Mouse (Mus musculus) cerebellum, adult 9-10 months (tissue): ENCODE data around the gene Mum1.
A peak's percentile ranks its signal among the peaks of the same experiment; 100 is the strongest.
"Not testable (repeated sequence)": the region's sequence is repeated elsewhere in the genome, so short reads cannot be mapped to it uniquely, and the experiment has no call there.

Experiments used
- DNase-seq: peaks from one replicate; pipeline ENCODE4 v3.0.0; 2022

Mum1 gene

DNA sequence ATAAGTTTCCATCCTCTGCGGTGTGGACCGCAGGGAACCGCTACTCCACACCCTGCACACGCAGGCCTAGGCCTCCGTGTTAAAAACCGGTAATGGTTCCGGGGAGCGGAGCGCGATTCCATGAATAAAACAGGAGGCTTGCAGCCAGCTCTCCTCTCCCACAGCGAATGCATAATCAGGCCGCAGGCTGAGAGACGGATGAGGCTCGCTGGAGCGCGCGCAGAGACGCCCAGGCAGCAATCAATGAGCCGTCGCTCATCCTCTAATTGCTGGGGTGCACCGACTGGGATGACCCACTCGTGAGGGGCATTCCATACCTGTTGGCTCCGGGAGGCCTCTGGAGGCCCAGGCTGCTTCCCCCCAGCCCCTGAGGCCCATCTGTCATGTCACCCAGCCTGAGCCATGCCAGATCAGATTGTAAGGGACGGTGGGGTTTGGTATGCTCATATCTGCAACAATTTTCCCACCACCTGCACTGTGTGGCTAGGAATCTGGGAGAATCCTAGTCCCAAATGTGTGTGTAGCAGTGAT lies 17.3 kb upstream of the Mum1 start:
- no peak for DNase-seq

DNA sequence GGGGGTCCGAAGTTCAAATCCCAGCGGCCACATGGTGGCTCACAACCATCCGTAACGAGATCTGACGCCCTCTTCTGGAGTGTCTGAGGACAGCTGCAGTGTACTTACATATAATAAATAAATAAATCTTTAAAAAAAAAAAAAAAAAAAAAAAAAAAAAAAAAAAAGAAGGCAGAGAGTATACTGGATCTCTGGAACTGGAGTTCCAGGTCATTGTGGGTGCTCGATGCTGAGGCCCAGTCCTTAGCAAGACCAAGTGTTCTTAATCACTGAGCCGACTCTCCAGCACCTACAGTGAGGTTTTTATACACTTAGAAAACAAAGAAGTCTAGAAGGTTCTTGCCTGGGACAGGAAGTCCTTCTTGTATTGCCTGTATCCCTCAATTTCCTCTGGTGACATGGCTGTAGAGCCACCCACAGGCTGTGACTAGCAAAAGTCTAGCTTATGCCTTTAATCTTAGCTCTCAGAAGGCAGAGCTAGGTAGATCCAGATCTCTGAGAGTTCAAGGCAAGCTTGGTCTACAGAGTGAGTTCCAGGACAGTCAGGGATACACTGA lies 14.6 kb upstream of the Mum1 start:
- DNase-seq, result not testable (repeated sequence)

DNA sequence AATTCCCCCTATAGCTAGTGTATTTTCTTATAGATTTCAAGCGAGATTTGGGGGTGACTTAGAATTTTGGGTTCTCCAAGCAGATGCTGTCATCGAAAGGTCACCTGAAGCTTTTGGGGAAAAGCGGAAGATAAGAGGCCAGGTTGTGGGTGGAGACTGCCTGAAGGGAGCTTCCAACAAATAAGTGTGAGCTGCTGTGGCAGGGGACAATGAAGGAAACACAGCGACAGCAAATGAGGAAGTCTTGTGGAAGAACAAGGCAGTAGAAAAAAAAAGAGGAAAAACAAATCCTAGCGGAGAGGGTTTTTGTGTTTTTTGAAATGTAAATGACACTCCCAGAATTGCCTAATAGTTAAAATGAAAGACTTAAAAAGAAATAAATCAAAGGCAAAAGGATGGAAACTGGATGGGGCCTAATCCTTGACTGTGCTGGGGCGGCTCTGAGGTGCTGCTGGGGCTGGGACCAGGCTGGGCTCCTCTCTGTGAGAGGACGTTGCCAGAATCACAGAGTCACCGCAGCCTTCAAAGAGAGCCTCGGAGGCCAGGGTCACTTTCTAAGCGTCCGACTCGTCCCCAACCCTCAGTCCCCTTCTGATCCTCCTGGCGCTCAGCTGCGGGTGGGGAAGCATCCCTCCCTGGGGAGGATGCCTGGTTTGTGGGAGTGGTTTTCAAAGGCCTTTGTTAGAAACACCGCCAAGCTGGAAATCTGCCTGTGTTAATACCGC lies 11.0 kb upstream of the Mum1 start:
- DNase-seq, result no peak

DNA sequence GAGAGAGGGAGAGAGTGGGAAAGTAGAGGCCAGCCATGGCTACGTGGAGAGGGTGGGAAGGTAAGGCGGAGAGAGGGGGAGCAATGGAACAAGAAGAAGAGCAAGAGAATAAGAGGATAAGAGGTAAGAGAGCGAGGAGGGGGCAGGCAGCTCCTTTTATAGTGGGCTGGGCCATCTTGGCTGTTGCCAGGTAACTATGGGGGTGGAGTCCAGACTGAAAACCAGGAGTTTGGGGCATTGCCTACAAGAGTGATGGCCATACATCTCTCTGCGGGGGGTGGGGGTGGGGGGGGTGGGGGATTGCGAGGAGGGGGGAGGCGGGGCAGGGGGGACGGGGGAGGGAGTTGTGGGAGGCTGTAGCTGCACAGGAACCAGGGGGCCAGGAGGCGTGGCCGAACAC lies 5.6 kb upstream of the Mum1 start:
- no peak for DNase-seq

DNA sequence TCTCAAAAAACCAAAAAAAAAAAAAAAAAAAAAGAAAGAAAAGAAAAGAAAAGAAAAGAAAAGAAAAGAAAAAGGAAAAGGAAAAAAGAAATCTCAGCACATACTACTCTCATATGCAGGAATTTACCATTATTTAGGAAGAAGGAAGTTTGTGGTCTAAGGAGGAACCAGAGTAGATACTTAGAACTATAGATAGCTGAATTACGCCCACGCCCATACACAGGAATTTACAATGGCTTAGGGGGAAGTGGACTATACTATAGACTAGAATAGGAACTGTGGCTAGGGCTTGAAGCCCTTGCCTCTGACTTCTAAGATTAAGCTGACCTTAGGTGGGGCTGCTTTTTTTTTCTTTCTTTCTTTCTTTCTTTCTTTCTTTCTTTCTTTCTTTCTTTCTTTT lies 3.1 kb upstream of the Mum1 start:
- not testable (repeated sequence) for DNase-seq

DNA sequence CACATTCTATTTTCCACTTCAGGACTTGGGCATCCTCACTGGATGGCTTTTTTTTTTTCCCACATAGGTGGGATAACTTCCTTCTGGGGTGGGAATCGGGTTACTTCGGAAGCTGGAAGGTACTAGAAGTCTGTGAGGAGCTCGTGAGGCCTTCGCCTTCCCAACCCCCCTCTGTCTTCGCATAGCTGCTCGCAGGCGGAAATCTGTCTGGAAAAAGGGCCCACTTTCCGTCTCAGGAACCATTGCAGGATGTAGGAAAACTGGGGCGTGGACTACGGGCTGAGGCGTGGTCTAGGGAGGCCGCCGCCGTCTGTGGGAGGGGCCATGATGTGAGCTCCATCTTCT lies 191 bp upstream of the Mum1 start:
- no peak for DNase-seq

DNA sequence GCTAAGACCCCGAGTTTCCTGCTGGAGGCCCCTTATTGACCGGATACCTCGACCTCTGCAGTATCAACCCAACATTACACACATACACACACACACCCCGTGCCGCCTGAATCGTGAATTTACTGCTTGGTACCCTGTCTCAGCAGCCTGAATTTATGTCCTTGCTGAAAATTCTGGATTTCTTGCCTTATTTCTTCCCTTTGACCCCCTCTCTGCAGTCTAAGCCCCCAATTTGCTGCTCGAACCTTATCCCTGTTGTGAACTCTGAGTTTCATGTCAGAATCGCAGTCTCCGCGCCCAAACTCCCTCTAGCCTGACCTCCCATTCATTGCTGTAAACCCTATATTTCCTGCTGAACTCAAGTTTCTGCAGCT lies 919 bp downstream of the Mum1 start:
- peak; percentile 49 for DNase-seq

DNA sequence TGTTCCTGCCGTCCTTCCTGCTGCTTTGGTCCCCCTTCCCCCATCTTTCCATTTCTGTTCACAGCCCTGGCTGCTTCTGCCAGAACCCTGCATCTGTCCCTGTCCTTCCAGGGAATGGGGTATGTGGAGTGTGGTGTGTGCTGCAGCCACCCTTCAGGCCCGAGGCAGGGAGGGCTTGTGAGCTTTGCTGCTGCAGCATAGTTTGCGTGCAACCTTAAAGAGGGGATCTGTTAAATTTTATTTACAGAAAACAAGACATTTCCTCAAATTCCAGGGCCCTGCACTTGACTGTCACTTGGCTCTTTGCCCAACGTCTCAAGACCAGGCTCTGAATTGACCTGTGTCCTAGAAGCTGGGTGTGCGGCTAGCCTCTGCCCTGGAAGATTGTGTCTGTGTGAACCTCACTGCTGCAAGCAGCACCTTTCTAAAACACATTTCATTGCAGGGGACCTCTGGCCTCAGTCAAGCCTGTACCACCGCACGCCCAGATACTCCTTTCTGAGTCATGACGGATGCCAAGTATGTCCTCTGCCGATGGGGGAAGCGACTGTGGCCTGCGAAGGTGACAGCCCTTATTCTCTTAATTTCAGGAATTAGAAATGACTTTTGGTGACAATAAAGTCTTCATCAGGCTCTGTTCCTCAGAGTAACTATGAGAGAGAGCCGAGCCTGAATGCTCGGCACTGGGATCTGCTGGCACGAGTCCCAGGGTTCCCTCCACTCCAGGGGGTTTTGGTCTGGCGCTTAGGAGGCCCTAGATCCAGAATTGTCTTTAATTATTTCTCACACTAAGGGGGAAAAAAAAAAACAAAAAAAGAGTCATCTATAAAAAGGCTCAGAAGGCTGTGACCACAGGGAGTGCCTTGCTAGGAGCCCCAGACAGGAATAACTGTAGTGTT lies 1.9 kb downstream of the Mum1 start:
- DNase-seq, result peak; percentile 66

DNA sequence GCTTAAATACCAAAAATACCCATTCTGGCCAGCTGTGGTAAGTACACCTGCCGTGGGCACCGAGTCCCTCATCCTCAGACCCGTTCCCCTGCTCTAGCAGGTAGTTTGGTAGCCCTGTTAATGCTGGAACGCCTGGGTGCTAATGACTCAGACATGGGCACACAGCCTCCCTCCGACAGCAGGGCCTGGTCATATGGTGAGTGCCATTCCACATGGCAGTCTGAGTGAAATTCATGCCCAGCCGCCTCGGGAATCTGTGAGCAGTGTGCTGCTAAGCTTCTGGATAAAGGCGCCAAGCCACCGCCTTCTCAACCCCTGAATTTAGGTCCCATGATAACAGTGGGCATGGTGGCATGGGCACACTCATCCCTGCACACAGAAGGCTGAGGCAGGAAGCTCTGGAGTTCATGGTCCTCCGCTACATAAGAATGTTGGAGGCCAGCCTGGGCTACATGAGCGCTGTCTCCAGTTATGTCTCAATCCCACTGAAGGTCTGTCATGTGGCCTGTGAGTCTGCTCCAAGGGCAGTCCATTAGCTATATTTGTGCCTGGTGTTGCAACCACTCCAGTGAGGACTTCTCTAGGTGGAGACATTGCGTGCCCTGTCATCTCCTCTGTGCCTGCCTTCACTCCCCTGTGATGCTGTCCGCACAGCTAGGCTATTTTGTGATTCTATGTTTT lies 10.1 kb downstream of the Mum1 start:
- no peak for DNase-seq

DNA sequence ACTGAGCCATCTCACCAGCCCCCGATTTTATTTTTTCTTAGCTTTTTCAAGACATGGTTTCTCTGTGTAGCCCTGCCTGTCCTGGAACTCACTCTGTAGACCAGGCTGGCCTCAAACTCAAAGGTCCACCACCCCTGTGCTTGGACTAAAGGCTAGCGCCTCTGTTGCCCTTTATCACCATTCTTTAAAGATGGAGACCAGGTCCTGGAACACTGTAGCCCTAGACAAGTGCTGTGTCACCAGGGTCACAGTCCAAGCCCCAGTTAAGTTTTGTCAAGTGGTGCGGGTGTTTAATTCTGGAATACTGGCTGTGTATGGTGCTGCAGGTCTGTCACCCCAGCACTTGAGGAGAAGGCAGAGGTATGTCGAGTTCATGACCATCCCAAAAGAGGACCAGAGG lies 10.8 kb downstream of the Mum1 start:
- DNase-seq, result no peak

DNA sequence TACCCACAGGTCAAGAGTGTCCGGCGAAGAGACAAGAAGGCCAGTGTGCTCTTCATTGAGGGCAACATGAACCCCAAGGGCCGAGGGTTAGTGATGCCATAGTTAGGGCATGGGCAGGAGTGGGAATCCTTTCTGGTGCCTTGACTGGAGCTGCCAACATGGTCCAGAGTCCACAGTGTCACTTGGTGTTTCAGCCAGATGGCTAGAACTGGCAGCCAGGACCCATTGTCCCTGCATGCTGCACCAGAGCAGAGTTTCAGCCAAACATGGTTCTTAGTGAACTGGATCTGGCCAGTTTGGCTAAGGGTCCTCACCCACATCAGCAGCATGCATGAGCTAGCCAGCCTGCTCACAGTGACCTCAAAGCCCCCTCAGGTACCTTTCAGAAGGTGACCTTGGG lies 12.1 kb downstream of the Mum1 start:
- DNase-seq, result no peak

DNA sequence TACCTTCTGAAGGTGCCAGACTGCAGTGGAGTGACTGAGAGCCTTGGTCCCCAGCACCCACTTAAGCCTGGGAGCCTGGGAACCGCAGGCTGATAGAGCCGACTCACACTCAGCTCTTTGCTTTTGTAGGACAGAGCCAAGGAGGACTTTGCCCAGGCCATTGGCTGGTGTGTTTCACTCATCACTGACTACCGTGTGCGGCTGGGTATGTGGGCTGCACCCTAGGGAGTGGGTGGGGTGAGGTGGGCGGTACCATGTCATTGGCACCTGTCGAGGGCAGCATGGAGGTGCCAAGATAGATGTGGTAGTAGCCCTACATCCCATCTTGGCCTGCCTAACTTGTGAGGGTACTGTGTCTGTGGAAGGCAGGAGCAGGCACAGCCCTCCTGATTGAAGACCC lies 13.6 kb downstream of the Mum1 start:
- no peak for DNase-seq

DNA sequence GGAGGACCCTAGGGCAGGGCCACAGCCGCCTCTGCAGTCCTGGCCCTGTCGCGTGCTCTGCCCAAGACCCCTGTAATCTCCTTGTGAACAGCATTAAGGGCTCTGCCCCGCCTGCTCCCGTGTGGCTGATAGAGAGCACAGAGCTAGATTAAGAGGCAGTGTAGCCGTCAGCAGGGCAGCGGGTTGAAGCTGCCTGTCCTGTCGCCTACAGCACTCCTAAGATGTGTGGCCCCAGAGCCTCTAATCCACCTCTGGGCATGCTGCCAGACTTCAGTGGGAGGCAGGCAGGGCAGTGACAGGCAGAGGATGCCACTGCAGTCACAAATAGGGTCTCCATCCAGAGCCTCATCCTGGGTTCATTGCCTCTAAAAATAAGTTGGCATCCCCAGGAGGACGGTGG lies 15.9 kb downstream of the Mum1 start:
- DNase-seq, result no peak

DNA sequence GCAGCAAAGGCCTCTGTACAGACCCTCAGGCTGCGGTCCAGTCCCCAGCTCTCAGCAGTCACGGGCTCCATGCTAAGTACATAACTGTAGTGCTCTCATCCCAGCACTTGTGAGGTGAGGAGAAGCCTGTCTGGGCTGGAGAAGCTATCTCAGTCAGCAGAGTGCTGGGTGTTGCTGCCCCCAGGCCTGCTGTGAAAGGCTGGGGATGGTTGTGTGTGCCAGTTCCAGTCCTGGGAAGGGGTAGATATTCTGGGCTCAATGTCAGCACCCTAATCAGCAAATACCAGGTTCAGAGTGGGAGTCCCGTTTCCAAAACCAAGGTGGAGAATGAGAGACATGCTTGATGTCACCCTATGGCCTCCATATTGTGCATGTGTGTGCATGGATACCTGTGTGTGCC lies 16.4 kb downstream of the Mum1 start:
- no peak for DNase-seq

DNA sequence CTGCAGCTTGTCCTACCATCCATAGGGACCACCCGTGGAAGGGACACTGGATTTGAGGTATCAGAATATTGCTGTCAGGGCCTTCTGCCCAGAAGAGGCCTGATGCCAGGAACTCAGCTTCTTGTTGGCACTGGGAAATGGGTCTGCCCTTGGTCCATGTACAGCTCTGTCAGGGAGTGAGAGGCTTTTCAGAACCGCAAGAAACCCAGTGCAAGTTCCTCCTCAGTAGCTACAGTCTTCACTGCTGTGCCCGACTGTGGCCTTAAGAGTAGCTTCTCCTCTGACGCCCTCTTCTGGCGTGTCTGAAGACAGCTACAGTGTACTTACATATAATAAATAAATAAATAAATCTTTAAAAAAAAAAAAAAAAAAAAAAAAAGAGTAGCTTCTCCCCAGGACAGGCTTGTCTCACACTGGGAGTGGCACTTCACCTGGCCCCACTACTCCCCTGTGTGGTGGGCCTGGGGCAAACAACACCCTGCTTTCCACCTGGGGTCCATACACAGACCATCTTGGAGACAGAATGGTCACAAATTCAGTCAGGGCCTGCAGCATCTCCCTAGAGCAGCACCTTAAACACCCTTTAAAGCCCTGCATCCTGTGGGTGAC lies 18.7 kb downstream of the Mum1 start:
- peak; percentile 72 for DNase-seq

DNA sequence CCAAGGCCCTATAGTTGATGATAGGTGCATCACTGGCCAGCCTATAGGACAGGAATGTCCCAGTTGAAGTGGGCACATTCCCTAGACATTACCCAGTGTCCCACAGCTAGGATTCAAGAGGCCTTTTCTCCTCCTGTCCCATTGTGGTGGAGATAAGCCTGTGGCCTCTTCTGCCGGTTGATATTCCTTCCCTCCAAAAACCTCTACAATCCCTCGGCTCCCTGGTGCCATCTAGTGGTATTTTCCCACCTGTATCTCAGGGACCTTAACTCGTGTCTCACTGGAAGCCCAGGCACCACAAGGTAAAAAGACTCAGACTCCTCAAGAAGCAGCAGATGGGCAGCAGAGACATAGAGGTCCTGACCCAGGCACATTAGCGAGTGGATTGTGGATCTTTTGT lies 19.4 kb downstream of the Mum1 start:
- peak; percentile 94 for DNase-seq

DNA sequence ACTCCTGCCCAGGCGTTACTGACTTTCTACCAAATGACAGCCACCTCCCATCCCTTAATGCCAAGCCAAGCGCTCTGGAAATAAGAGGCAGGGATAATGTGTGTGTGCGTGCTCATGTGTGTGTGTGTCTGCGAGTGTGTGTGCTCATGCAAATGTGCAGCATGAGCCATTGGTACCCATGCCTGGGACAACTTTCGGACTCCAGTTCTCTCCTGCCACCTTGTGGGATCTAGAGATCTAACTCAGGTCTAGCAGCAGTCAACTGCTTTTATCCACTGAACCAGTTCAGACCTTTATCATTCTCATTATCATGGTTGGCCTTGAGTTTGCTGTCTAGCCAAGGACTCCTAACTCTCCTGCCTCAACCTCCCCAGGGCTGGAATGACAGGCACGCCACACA lies 21.6 kb downstream of the Mum1 start:
- DNase-seq, result no peak

DNA sequence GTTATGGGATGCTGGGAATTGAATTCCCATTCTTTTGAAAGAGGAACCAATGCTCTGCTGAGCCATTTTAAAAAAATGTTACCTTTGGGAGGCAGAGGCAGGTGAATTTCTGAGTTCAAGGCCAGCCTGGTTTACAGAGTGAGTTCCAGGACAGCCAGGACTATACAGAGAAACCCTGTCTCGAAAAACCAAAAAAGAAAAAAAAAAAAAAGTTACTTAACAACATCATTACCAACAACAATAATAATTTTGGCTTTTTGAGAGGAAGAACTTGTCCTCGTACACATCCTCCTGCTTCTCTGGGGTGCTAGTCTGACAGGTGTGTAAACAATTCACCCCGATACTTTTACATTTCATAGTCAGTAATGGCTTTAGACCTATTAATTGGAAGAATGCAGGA lies 22.2 kb downstream of the Mum1 start:
- DNase-seq, result not testable (repeated sequence)

DNA sequence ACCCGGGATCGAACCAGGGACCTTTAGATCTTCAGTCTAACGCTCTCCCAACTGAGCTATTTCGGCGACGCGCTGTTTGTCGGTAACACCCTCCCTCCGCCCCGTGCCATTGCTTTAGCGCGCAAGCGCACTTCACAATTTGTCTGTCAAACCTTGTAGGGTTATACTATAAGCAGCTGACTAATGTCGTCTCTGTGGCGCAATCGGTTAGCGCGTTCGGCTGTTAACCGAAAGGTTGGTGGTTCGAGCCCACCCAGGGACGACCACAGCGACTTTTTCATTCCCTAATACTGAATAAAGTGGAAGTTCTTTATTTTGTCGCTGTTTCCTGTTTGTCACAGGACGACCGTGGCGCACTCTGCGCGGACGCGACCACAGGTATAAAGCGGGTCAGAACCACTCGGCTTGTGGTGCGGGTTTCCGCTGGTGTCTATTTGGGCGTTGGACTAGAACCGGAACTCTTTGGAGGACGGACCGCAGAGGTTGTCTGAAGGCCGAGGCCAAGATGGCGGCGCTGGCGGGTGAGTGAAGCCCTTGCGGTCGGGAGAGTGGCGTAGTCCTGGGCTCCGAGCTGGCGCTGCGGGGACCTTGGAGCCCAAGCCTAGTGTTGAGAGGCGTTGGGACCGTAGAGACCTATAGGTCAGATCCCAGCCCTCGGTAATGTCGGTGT lies 22.9 kb downstream of the Mum1 start, which contains the start of gene Ndufs7:
Gene Ndufs7 (plus strand): TSS at position 151 of the 670 bp plus-strand sequence.
- DNase-seq, result peak; percentile 99

DNA sequence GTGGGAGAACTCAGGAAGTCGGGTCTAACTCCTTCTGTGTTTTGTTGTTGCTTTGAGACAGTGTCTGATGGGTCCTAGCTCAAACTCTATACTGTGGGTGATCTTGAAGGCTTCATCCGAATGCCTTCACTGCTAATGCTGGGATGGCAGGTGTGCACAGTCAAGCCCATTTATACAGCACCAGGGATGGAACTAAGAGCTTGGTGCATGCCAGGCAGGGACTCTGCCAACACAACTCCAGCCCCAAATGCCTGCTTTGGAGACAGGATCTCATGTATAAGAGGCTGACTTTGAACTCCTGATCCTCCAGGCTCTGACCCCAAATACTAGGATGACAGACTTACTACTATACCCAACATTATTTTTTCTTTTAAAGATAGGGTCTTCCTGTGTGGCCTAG lies 23.8 kb downstream of the Mum1 start:
- no peak for DNase-seq

DNA sequence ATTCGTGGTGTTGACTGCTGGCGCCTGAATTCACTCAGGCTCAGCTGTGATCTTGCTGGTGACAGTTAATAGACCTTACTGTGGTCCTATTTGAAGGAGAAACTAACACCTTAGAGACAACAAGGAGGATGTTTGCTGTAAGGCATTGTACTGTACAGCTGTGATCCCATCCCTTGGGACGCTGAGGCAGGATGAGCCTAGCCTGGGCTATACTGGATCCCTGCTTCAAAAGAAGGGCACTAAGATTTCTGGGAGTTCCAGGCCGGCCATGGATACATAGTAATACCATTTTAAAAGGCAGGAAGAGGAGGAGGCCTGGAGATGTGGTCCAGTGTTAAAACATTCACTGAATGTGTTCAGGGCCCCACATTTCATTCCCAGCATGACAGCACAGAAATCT lies 24.3 kb downstream of the Mum1 start:
- no peak for DNase-seq

DNA sequence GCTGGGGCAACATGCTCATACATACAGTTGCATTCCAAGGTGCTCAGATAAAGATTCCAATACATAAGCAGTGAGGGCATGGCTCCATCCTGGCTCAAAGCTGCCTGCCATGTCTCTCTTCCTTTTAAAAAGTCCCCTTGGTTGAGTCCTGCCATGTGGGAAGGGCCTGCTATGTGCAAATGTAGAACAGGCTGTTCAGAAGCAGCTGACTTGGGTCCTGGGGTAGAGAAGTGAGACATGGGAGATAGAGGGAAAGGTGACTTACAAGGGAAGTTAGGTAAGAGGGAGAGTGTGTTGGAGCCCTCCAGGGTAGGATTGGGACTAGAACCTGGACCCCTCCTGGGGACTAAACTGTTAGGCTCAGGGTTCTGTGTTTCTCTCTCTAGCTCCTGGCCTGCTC lies 25.8 kb downstream of the Mum1 start:
- no peak for DNase-seq
